Mouse (Mus musculus) CH12.LX (cell line): ENCODE data around the gene Mrpl22. TPM values are rescaled to one million over a fixed set of nuclear protein-coding genes. Genes with fewer than 3 reads are reported as not detected.
A peak's percentile ranks its signal among the peaks of the same experiment; 100 is the strongest.

Experiments
- DNase-seq: peaks from one replicate; pipeline ENCODE4 v3.0.0-alpha.2; 2013; ENCODE audit errors: extremely low read depth
- H3K27ac ChIP-seq: 2 replicates; pipeline ENCODE4 v1.5.1; 2012; ENCODE audit warnings: low read depth, mild to moderate bottlenecking, control low read depth, moderate library complexity; ENCODE audit not compliant: insufficient read depth
- H3K27me3 ChIP-seq: replicated peaks from 2 replicates; pipeline ENCODE3; 2012; ENCODE audit warnings: inconsistent platforms
- H3K36me3 ChIP-seq, 2 experiments: replicated peaks in 1 of 2; 2 replicates each; pipeline versions ENCODE3 to v1.6.1; 2012; ENCODE audit warnings: inconsistent platforms in 1 of 2, low read length in 1 of 2, mild to moderate bottlenecking in 1 of 2, mixed read lengths in 1 of 2, moderate library complexity in 1 of 2; ENCODE audit not compliant: control insufficient read depth in 1 of 2, insufficient read depth in 1 of 2
- H3K4me1 ChIP-seq, 2 experiments: 2 replicates each; pipeline ENCODE4 v1.6.1; 2012; ENCODE audit warnings: inconsistent platforms in 1 of 2, moderate library complexity in 1 of 2; ENCODE audit not compliant: insufficient read depth in 2 of 2, control insufficient read depth in 1 of 2
- H3K4me2 ChIP-seq: 2 replicates; pipeline ENCODE4 v1.6.1; 2012; ENCODE audit warnings: low read depth, mild to moderate bottlenecking, control low read depth; ENCODE audit not compliant: poor library complexity, insufficient read depth, severe bottlenecking
- H3K4me3 ChIP-seq, 3 experiments: fragments of 150-350 bp in 1 of 3; sonication (generic) in 1 of 3; replicated peaks in 1 of 3; 2 replicates each; pipeline versions ENCODE3 to v1.5.1; 2011 to 2012; ENCODE audit warnings: low read depth in 2 of 3, low read length in 2 of 3, mild to moderate bottlenecking in 2 of 3, moderate library complexity in 2 of 3, control low read depth in 1 of 3, improper control_type of control experiment in 1 of 3, inconsistent platforms in 1 of 3, mixed read lengths in 1 of 3; ENCODE audit not compliant: poor library complexity in 1 of 3
- H3K79me2 ChIP-seq: replicated peaks from 2 replicates; pipeline ENCODE4 v1.6.1; 2012; ENCODE audit warnings: mild to moderate bottlenecking, moderate library complexity; ENCODE audit not compliant: control insufficient read depth, poor library complexity, insufficient read depth, severe bottlenecking; ENCODE audit errors: extremely low read depth
- H3K9ac ChIP-seq: 2 replicates; pipeline ENCODE4 v1.6.1; 2012; ENCODE audit warnings: low read depth, mild to moderate bottlenecking, control low read depth, moderate library complexity; ENCODE audit not compliant: insufficient read depth
- H3K9me3 ChIP-seq: replicated peaks from 2 replicates; pipeline ENCODE3; 2012; ENCODE audit warnings: low read length, inconsistent platforms, mixed read lengths
- BHLHE40 ChIP-seq: IDR thresholded peaks from 2 replicates; pipeline ENCODE4 v1.6.1; 2011; ENCODE audit warnings: mild to moderate bottlenecking, low read depth, low read length, improper control_type of control experiment
- CHD1 ChIP-seq: IDR thresholded peaks from 2 replicates; pipeline ENCODE4 v1.6.1; 2012; ENCODE audit warnings: low read depth, low read length, improper control_type of control experiment, inconsistent platforms
- CHD2 ChIP-seq: IDR thresholded peaks from 2 replicates; pipeline ENCODE4 v1.6.1; 2011; ENCODE audit warnings: low read length, improper control_type of control experiment
- CTCF ChIP-seq, 2 experiments: IDR thresholded peaks in 1 of 2; conservative IDR thresholded peaks in 1 of 2; 2 replicates each; pipeline ENCODE4 v1.5.1; 2011 to 2012; ENCODE audit warnings: low read depth in 2 of 2, low read length in 2 of 2, improper control_type of control experiment in 1 of 2, inconsistent platforms in 1 of 2, mild to moderate bottlenecking in 1 of 2, moderate library complexity in 1 of 2
- E2F4 ChIP-seq: IDR thresholded peaks from 2 replicates; pipeline ENCODE4 v1.6.1; 2011; ENCODE audit warnings: low read depth, low read length, improper control_type of control experiment; ENCODE audit not compliant: insufficient replicate concordance
- ELF1 ChIP-seq: IDR thresholded peaks from 2 replicates; pipeline ENCODE4 v1.6.1; 2014; ENCODE audit warnings: low read depth, mild to moderate bottlenecking, inconsistent platforms, low read length, improper control_type of control experiment
- EP300 ChIP-seq: IDR thresholded peaks from 2 replicates; pipeline ENCODE4 v1.6.1; 2011; ENCODE audit warnings: low read length, improper control_type of control experiment
- ETS1 ChIP-seq: conservative IDR thresholded peaks from 2 replicates; pipeline ENCODE4 v1.6.1; 2012; ENCODE audit warnings: low read depth, mild to moderate bottlenecking, inconsistent platforms, low read length, improper control_type of control experiment, moderate library complexity
- GABPA ChIP-seq: IDR thresholded peaks from 2 replicates; pipeline ENCODE4 v1.6.1; 2012; ENCODE audit warnings: low read depth, low read length, improper control_type of control experiment, inconsistent platforms; ENCODE audit not compliant: insufficient replicate concordance
- HCFC1 ChIP-seq: IDR thresholded peaks from 2 replicates; pipeline ENCODE4 v1.6.1; 2012; ENCODE audit warnings: low read depth, mild to moderate bottlenecking, inconsistent platforms, low read length, improper control_type of control experiment
- IRF4 ChIP-seq: IDR thresholded peaks from 2 replicates; pipeline ENCODE4 v1.6.1; 2014; ENCODE audit warnings: low read depth, mild to moderate bottlenecking, inconsistent platforms, low read length, improper control_type of control experiment
- JUN ChIP-seq: IDR thresholded peaks from 2 replicates; pipeline ENCODE4 v1.6.1; 2011; ENCODE audit warnings: low read depth, mild to moderate bottlenecking, low read length, improper control_type of control experiment, moderate library complexity; ENCODE audit not compliant: insufficient read depth
- JUND ChIP-seq: conservative IDR thresholded peaks from 2 replicates; pipeline ENCODE4 v1.6.1; 2011; ENCODE audit warnings: low read depth, low read length, improper control_type of control experiment
- KAT2A ChIP-seq: IDR thresholded peaks from 2 replicates; pipeline ENCODE4 v1.6.1; 2012; ENCODE audit warnings: low read length, improper control_type of control experiment, inconsistent platforms; ENCODE audit not compliant: insufficient replicate concordance
- MAFK ChIP-seq: IDR thresholded peaks from 2 replicates; pipeline ENCODE4 v1.6.1; 2011; ENCODE audit warnings: low read length, improper control_type of control experiment; ENCODE audit not compliant: insufficient replicate concordance
- MAX ChIP-seq: IDR thresholded peaks from 2 replicates; pipeline ENCODE4 v1.6.1; 2011; ENCODE audit warnings: low read length, improper control_type of control experiment
- MAZ ChIP-seq: IDR thresholded peaks from 2 replicates; pipeline ENCODE4 v1.6.1; 2012; ENCODE audit warnings: low read depth, mild to moderate bottlenecking, inconsistent platforms, low read length, improper control_type of control experiment, moderate library complexity
- MEF2A ChIP-seq: IDR thresholded peaks from 2 replicates; pipeline ENCODE4 v1.6.1; 2014; ENCODE audit warnings: low read depth, mild to moderate bottlenecking, inconsistent platforms, low read length, improper control_type of control experiment, borderline replicate concordance
- MXI1 ChIP-seq: IDR thresholded peaks from 2 replicates; pipeline ENCODE4 v1.6.1; 2011; ENCODE audit warnings: mild to moderate bottlenecking, low read depth, low read length, improper control_type of control experiment
- MYC ChIP-seq: IDR thresholded peaks from 2 replicates; pipeline ENCODE4 v1.6.1; 2011; ENCODE audit warnings: low read depth, mild to moderate bottlenecking, improper control_type of control experiment, low read length
- NELFE ChIP-seq: IDR thresholded peaks from 2 replicates; pipeline ENCODE4 v1.6.1; 2011; ENCODE audit warnings: low read depth, low read length, improper control_type of control experiment
- NRF1 ChIP-seq: IDR thresholded peaks from 2 replicates; pipeline ENCODE4 v1.6.1; 2014; ENCODE audit warnings: low read depth, mild to moderate bottlenecking, inconsistent platforms, low read length, improper control_type of control experiment, moderate library complexity
- PAX5 ChIP-seq: IDR thresholded peaks from 2 replicates; pipeline ENCODE4 v1.6.1; 2012; ENCODE audit warnings: low read length, inconsistent platforms, mixed read lengths
- POLR2A ChIP-seq: IDR thresholded peaks from 2 replicates; pipeline ENCODE4 v1.6.1; 2011; ENCODE audit warnings: low read depth, mild to moderate bottlenecking, improper control_type of control experiment, low read length
- POLR2AphosphoS2 ChIP-seq: IDR thresholded peaks from 2 replicates; pipeline ENCODE4 v1.6.1; 2011; ENCODE audit warnings: low read depth, low read length, improper control_type of control experiment
- RAD21 ChIP-seq: IDR thresholded peaks from 2 replicates; pipeline ENCODE4 v1.6.1; 2011; ENCODE audit warnings: low read depth, mild to moderate bottlenecking, low read length, improper control_type of control experiment, moderate library complexity
- RCOR1 ChIP-seq: conservative IDR thresholded peaks from 2 replicates; pipeline ENCODE4 v1.6.1; 2012; ENCODE audit warnings: low read depth, mild to moderate bottlenecking, inconsistent platforms, low read length, improper control_type of control experiment
- SIN3A ChIP-seq: IDR thresholded peaks from 2 replicates; pipeline ENCODE4 v1.6.1; 2012; ENCODE audit warnings: low read length, improper control_type of control experiment, inconsistent platforms
- SMC3 ChIP-seq: IDR thresholded peaks from 2 replicates; pipeline ENCODE4 v1.6.1; 2011; ENCODE audit warnings: low read depth, low read length, improper control_type of control experiment
- TBP ChIP-seq: conservative IDR thresholded peaks from 2 replicates; pipeline ENCODE4 v1.6.1; 2011; ENCODE audit warnings: low read depth, low read length, improper control_type of control experiment
- TCF12 ChIP-seq: IDR thresholded peaks from 2 replicates; pipeline ENCODE4 v1.6.1; 2014; ENCODE audit warnings: low read depth, mild to moderate bottlenecking, inconsistent platforms, low read length, improper control_type of control experiment
- UBTF ChIP-seq: IDR thresholded peaks from 2 replicates; pipeline ENCODE4 v1.6.1; 2012; ENCODE audit warnings: low read depth, mild to moderate bottlenecking, inconsistent platforms, low read length, improper control_type of control experiment, moderate library complexity
- USF1 ChIP-seq: IDR thresholded peaks from 2 replicates; pipeline ENCODE4 v1.6.1; 2014; ENCODE audit warnings: low read depth, mild to moderate bottlenecking, inconsistent platforms, low read length, improper control_type of control experiment
- USF2 ChIP-seq: conservative IDR thresholded peaks from 2 replicates; pipeline ENCODE4 v1.6.1; 2011; ENCODE audit warnings: low read depth, low read length, improper control_type of control experiment
- ZC3H11A ChIP-seq: IDR thresholded peaks from 2 replicates; pipeline ENCODE4 v1.6.1; 2012; ENCODE audit warnings: low read depth, mild to moderate bottlenecking, inconsistent platforms, low read length, improper control_type of control experiment
- ZKSCAN1 ChIP-seq: IDR thresholded peaks from 2 replicates; pipeline ENCODE4 v1.6.1; 2012; ENCODE audit warnings: low read depth, inconsistent platforms, low read length, improper control_type of control experiment, borderline replicate concordance
- ZMIZ1 ChIP-seq: IDR thresholded peaks from 2 replicates; pipeline ENCODE4 v1.6.1; 2012; ENCODE audit warnings: low read depth, mild to moderate bottlenecking, inconsistent platforms, low read length, improper control_type of control experiment
- ZNF384 ChIP-seq: IDR thresholded peaks from 2 replicates; pipeline ENCODE4 v1.6.1; 2012; ENCODE audit warnings: low read depth, low read length, improper control_type of control experiment, inconsistent platforms
- dilution Hi-C: fragments of 300-500 bp; cut with MboI; formaldehyde crosslinking; loops from 2 replicates; pipeline ENCODE4 v1.14.3; 2020; ENCODE audit warnings: low sequenced_read_pairs; ENCODE audit not compliant: extremely low pct_unique_long_range_greater_than_20kb, extremely low pct_ligation_motif_present
- in situ Hi-C: fragments of 300-500 bp; cut with MboI; formaldehyde crosslinking; loops from 3 replicates; pipeline ENCODE4 v1.14.3; 2019; ENCODE audit warnings: low sequenced_read_pairs, low pct_ligation_motif_present, low pct_unique_long_range_greater_than_20kb, mixed read lengths
- polyA plus RNA-seq: library from polyadenylated mRNA; unstranded; fragments of >175 nt; gene quantifications from 2 replicates; pipeline ENCODE4 v1.2.1, GENCODE M21; 2012; ENCODE audit warnings: low read depth; ENCODE audit not compliant: insufficient read length
- total RNA-seq, 2 experiments: library from RNA; depleted of rRNA; stranded (reverse); fragments of 300-350 nt in 1 of 2; fragments of >200 nt in 1 of 2; gene quantifications; 2 replicates each; pipeline ENCODE4 v1.2.3; 2012 to 2014

The Mrpl22 gene
- total and polyA plus RNA-seq, 3 experiments: 89.1 to 133 (median 115) TPM

DNA sequence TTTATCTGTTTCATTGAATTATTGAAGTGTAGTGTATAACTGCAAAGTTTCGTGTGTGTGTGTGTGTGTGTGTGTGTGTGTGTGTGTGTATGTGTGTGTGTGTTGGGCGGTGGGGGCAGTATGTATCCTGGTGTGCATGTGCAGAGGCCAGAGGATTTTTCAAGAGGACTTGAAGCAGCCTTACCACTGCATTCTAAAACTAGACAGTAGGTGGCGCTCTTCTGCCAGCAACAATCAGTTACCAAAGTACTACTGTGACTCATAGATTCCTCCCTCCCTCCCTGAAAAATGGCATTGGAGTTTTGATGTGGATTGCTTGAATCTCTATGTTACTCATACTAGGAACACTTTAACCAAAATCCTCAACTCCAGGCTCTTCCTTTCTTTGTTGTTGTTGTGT, 8.1 kb downstream of the Mrpl22 start:
- no peak for TF ChIP-seq HCFC1
- TF ChIP-seq BHLHE40: no peak
- no peak for TF ChIP-seq MAFK
- TF ChIP-seq CHD1: no peak
- no peak for TF ChIP-seq TCF12
- peak; percentile 97 to 98 for TF ChIP-seq CTCF (conservative IDR thresholded peaks at IDR 0.05 in 1 of 2, IDR thresholded peaks at IDR 0.05 in 1 of 2; ENCODE audit: low read depth in 2 of 2, low read length in 2 of 2)
- no peak for TF ChIP-seq USF2
- no peak for TF ChIP-seq E2F4
- TF ChIP-seq MAZ: peak; percentile 90; the same call in 1 of the 2 replicates
- no peak for TF ChIP-seq SIN3A
- TF ChIP-seq PAX5: no peak
- TF ChIP-seq ZKSCAN1: no peak
- no peak for TF ChIP-seq RCOR1
- no peak for TF ChIP-seq USF1
- peak; percentile 71; the same call in 1 of the 2 replicates for TF ChIP-seq MEF2A
- no peak for TF ChIP-seq KAT2A
- peak; percentile 96 for TF ChIP-seq SMC3
- no peak for TF ChIP-seq GABPA
- no peak for TF ChIP-seq ZNF384
- peak; percentile 71; the same call in 1 of the 2 replicates for TF ChIP-seq IRF4
- peak; percentile 99 for TF ChIP-seq RAD21
- TF ChIP-seq ETS1: 0 out of 2 replicates have a peak, but pooled peaks have one; percentile 17
- TF ChIP-seq JUND: peak; percentile 99
- TF ChIP-seq MAX: no peak
- TF ChIP-seq ZC3H11A: peak; percentile 74
- peak; percentile 97 for TF ChIP-seq JUN
- TF ChIP-seq MXI1: no peak
- TF ChIP-seq POLR2A: no peak
- TF ChIP-seq NRF1: no peak
- no peak for TF ChIP-seq UBTF
- TF ChIP-seq TBP: no peak
- no peak for TF ChIP-seq MYC
- peak; percentile 42; the same call in 1 of the 2 replicates for TF ChIP-seq NELFE
- TF ChIP-seq EP300: peak; percentile 50; the same call in 1 of the 2 replicates
- no peak for TF ChIP-seq POLR2AphosphoS2
- no peak for TF ChIP-seq ZMIZ1
- no peak for TF ChIP-seq CHD2
- no peak for TF ChIP-seq ELF1
- in situ Hi-C loops: no loop called here
- Histone ChIP-seq H3K27me3 (no peaks in the 10 kb centered on the region), H3K36me3 (peaks cover 40 to 62% of the 10 kb centered on the region in 2 experiments), H3K4me2 (no peak overlapping the region), H3K79me2 (no peaks in the 10 kb centered on the region), H3K9ac (no peak overlapping the region), H3K4me3 (no peak overlapping the region), H3K27ac (no peak overlapping the region), H3K4me1 (peaks cover 0 to 31% of the 10 kb centered on the region in 2 experiments; a peak in 3 of 4 replicates), H3K9me3 (no peaks in the 10 kb centered on the region)
- DNase-seq: peak; percentile 96
- dilution Hi-C loops: no loop called here
